Mouse (Mus musculus) forebrain, embryonic 11.5 days (tissue): Measurements from ENCODE around the gene Nox3. TPM values are rescaled to one million over a fixed set of nuclear protein-coding genes. Genes with fewer than 3 reads are reported as not detected.

ENCODE experiments used
- ATAC-seq: fragments of 200-750 bp; cut with Nextera tagmentation; replicated peaks from 2 replicates; pipeline ENCODE4 v1.8.0; 2017; ENCODE audit warnings: moderate TSS enrichment; ENCODE audit not compliant: low FRiP score
- DNase-seq: peaks from one replicate; pipeline ENCODE4 v3.0.0-alpha.2; 2017; ENCODE audit warnings: low spot score
- H3K27ac ChIP-seq: fragments of 300-500 bp; sonication (generic); 2 replicates; pipeline ENCODE4 v1.5.1; 2014; ENCODE audit warnings: low read depth, low read length
- H3K27me3 ChIP-seq: fragments of 300-500 bp; sonication (generic); 2 replicates; pipeline ENCODE4 v1.6.1; 2014; ENCODE audit warnings: mild to moderate bottlenecking, low read length, mixed read lengths; ENCODE audit not compliant: control insufficient read depth, insufficient read depth
- H3K36me3 ChIP-seq: fragments of 300-500 bp; sonication (generic); 2 replicates; pipeline ENCODE4 v1.6.1; 2014; ENCODE audit warnings: mild to moderate bottlenecking, low read length, moderate library complexity, mixed read lengths; ENCODE audit not compliant: control insufficient read depth, insufficient read depth
- H3K4me1 ChIP-seq: fragments of 300-500 bp; sonication (generic); replicated peaks from 2 replicates; pipeline ENCODE4 v1.6.1; 2014; ENCODE audit warnings: low read length, mixed read lengths; ENCODE audit not compliant: control insufficient read depth, insufficient read depth
- H3K4me2 ChIP-seq: fragments of 300-500 bp; sonication (generic); 2 replicates; pipeline ENCODE4 v1.6.1; 2014; ENCODE audit warnings: low read depth, mild to moderate bottlenecking, low read length, moderate library complexity, mixed read lengths; ENCODE audit not compliant: severe bottlenecking
- H3K4me3 ChIP-seq: fragments of 300-500 bp; sonication (generic); 2 replicates; pipeline ENCODE4 v1.5.1; 2014; ENCODE audit warnings: low read depth, low read length
- H3K9ac ChIP-seq: fragments of 300-500 bp; sonication (generic); 2 replicates; pipeline ENCODE4 v1.6.1; 2014; ENCODE audit warnings: low read length
- H3K9me3 ChIP-seq: fragments of 300-500 bp; sonication (generic); 2 replicates; pipeline ENCODE4 v1.6.1; 2016; ENCODE audit warnings: low read length, mixed read lengths; ENCODE audit not compliant: control insufficient read depth
- WGBS: fragments of 180-500 bp; shearing (Covaris S2); extraction: QIAGEN DNeasy Blood & Tissue Kit; methylation state at CpG from one replicate; pipeline ENCODE4 v1.1.7; 2014; 5-methylcytosine and 5-hydroxymethylcytosine counted together
- polyA plus RNA-seq: library from polyadenylated mRNA; unstranded; fragments of >200 nt; fragmentation: Nextera tagmentation; extraction: Ambion mirVana; gene quantifications from 2 replicates; pipeline ENCODE4 v1.2.1, GENCODE M21; 2014

Nox3 gene
- polyA plus RNA-seq, 1 experiment from 2014 or later = not detected

DNA sequence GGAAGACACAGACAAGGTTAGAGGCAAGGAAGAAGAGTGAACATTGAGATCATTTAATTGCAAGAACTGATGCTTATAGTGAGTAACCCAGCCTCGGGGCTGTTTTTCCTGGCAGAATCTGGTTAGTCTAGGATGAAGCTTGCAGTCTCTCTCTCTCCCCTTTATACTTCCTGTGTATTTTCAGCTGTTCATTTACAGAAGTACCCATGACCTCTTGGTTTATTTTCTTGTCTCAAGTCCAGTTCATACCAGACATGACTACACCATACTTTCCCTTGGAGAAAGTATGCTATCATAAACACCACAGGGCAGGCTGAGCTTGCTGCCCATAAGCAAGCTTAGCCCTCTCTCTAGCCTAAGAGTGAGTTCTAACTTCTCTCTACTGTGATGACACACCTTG is 98.9 kb downstream of the Nox3 start:
- H3K4me3 ChIP-seq = no peak overlapping the region
- H3K9me3 ChIP-seq = no peaks in the 10 kb centered on the region
- ATAC-seq (no peak), DNase-seq (no peak)
- H3K36me3 ChIP-seq = no peaks in the 10 kb centered on the region
- no peaks in the 10 kb centered on the region for H3K4me1 ChIP-seq
- H3K4me2 ChIP-seq = no peak overlapping the region
- no peak overlapping the region for H3K9ac ChIP-seq
- H3K27ac ChIP-seq = no peak overlapping the region
- 88% methylated on average over 1 of the region's 1 CpGs for WGBS
- H3K27me3 ChIP-seq = no peaks in the 10 kb centered on the region

Other genes starting within 250 kb of the Nox3 start
- gene Cldn20, start 163.7 kb downstream of the Nox3 start, polyA plus RNA-seq = not detected in 2 replicates
- 19.9 and 21.1 TPM in 2 replicates for gene Tfb1m, start 138.5 kb downstream of the Nox3 start, polyA plus RNA-seq